Mouse (Mus musculus) embryonic facial prominence, embryonic 15.5 days (tissue): ENCODE data around the gene Fcer2a. TPM values are rescaled to one million over a fixed set of nuclear protein-coding genes. Genes with fewer than 3 reads are reported as not detected.

Experiments
- ATAC-seq: fragments of 200-750 bp; cut with Nextera tagmentation; 2 replicates; pipeline ENCODE4 v1.8.0; 2017; ENCODE audit warnings: low read depth, moderate TSS enrichment; ENCODE audit not compliant: insufficient number of reproducible peaks, low FRiP score, low TSS enrichment
- H3K27ac ChIP-seq: fragments of 300-500 bp; sonication (generic); replicated peaks from 2 replicates; pipeline ENCODE4 v1.5.1; 2015; ENCODE audit warnings: mild to moderate bottlenecking, inconsistent platforms
- H3K27me3 ChIP-seq: fragments of 300-500 bp; sonication (generic); 2 replicates; pipeline ENCODE4 v1.6.1; 2015; ENCODE audit warnings: inconsistent platforms
- H3K36me3 ChIP-seq: fragments of 300-500 bp; sonication (generic); 2 replicates; pipeline ENCODE4 v1.6.1; 2015; ENCODE audit warnings: mild to moderate bottlenecking, inconsistent platforms
- H3K4me1 ChIP-seq: fragments of 300-500 bp; sonication (generic); 2 replicates; pipeline ENCODE4 v1.6.1; 2015; ENCODE audit warnings: inconsistent platforms
- H3K4me2 ChIP-seq: fragments of 300-500 bp; sonication (generic); replicated peaks from 2 replicates; pipeline ENCODE4 v1.6.1; 2015; ENCODE audit warnings: mild to moderate bottlenecking, inconsistent platforms
- H3K4me3 ChIP-seq: fragments of 300-500 bp; sonication (generic); replicated peaks from 2 replicates; pipeline ENCODE4 v1.5.1; 2015; ENCODE audit warnings: mild to moderate bottlenecking, inconsistent platforms
- H3K9ac ChIP-seq: fragments of 300-500 bp; sonication (generic); 2 replicates; pipeline ENCODE4 v1.6.1; 2015; ENCODE audit warnings: inconsistent platforms
- H3K9me3 ChIP-seq: fragments of 300-500 bp; sonication (generic); replicated peaks from 2 replicates; pipeline ENCODE4 v1.6.1; 2016; ENCODE audit warnings: inconsistent platforms
- WGBS: fragments of 180-500 bp; shearing (Covaris S2); methylation state at CpG from one replicate; pipeline ENCODE4 v1.1.7; 2015; 5-methylcytosine and 5-hydroxymethylcytosine counted together
- polyA plus RNA-seq: library from polyadenylated mRNA; unstranded; fragments of >200 nt; fragmentation: Nextera tagmentation; extraction: Ambion mirVana; gene quantifications from 2 replicates; pipeline ENCODE4 v1.2.1, GENCODE M21; 2015

The Fcer2a gene
- polyA plus RNA-seq: 0.16 and 0.26 TPM in 2 replicates

GRCm38 (mm10) chr8:3694121-3694520 lies at the start of gene Fcer2a:
Fcer2a (minus strand) TSS chr8:3694175.
- H3K27me3 ChIP-seq: no peaks in the 10 kb centered on the region
- no peaks in the 10 kb centered on the region for H3K9me3 ChIP-seq
- no peak within 1 kb of the TSS for H3K9ac ChIP-seq
- no peaks in the 10 kb centered on the region for H3K36me3 ChIP-seq
- H3K4me1 ChIP-seq: no peaks in the 10 kb centered on the region
- H3K4me3 ChIP-seq: no peak within 1 kb of the TSS
- H3K4me2 ChIP-seq: no peak within 1 kb of the TSS
- H3K27ac ChIP-seq: no peak within 1 kb of the TSS
- no peak for ATAC-seq
- WGBS: 78% methylated on average over 3 of the region's 3 CpGs

GRCm38 (mm10) chr8:3736947-3737346 lies 43.0 kb upstream of the Fcer2a start:
- no peaks in the 10 kb centered on the region for H3K9me3 ChIP-seq
- ATAC-seq: no peak
- no peaks in the 10 kb centered on the region for H3K36me3 ChIP-seq
- 85% methylated on average over 2 of the region's 2 CpGs for WGBS
- no peak overlapping the region for H3K9ac ChIP-seq
- H3K4me1 ChIP-seq: no peaks in the 10 kb centered on the region
- no peak overlapping the region for H3K27ac ChIP-seq
- H3K4me3 ChIP-seq: no peak overlapping the region
- H3K4me2 ChIP-seq: no peak overlapping the region
- H3K27me3 ChIP-seq: no peaks in the 10 kb centered on the region

DNA sequence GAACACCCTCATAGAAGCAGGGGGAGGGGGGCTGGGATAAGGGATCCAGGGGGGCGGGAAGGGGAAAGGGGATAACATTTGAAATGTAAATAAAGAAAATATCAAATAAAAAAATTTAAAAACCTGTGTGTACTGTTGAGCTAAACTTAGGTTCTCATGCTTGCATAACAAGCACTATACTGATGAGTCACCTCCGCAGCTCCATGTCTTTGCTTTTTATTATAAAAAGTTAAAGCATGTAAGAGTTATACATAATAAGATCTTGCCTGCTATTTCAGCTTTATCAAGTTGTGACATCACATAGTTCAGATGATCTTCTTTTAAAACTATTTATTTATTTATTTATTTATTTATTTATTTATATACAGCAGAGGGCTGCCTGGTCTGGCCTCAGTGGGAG lies 41.6 kb upstream of the Fcer2a start:
- no peak overlapping the region for H3K4me2 ChIP-seq
- H3K27ac ChIP-seq: no peak overlapping the region
- no peaks in the 10 kb centered on the region for H3K36me3 ChIP-seq
- H3K9ac ChIP-seq: no peak overlapping the region
- H3K4me1 ChIP-seq: no peaks in the 10 kb centered on the region
- no peaks in the 10 kb centered on the region for H3K9me3 ChIP-seq
- no peak overlapping the region for H3K4me3 ChIP-seq
- 92% methylated on average over 2 of the region's 2 CpGs for WGBS
- H3K27me3 ChIP-seq: no peaks in the 10 kb centered on the region
- ATAC-seq: no peak

- Histone ChIP-seq H3K36me3 (no peaks in the 10 kb centered on the region), H3K4me1 (no peaks in the 10 kb centered on the region), H3K4me2 (no peak overlapping the region), H3K27me3 (no peaks in the 10 kb centered on the region), H3K9me3 (no peaks in the 10 kb centered on the region), H3K9ac (no peak overlapping the region), H3K4me3 (no peak overlapping the region), H3K27ac (no peak overlapping the region)
- ATAC-seq: no peak
- 45% methylated on average over 1 of the region's 1 CpGs for WGBS
Measured at GRCm38 (mm10) chr8:3734084-3734483, 40.1 kb upstream of the Fcer2a start.

DNA sequence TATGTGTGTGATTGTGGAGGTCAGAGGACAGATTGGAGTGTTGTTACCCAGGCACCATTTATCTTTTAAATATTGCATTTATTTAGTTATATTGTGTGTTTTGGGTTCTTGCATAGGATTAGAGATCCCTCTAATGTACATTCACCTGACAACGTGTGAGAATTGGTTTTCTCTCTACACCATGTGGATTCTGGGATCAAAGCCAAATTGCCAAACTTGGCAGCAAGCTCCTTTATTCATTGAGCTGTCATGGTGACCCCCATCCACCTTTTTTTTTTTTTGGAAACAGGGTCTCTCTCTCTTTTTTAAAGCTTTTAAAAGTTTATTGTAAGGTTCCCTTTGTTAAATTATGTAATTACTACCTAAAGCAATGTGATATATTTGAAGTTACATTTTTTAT lies 27.1 kb upstream of the Fcer2a start:
- no peak overlapping the region for H3K27ac ChIP-seq
- no peaks in the 10 kb centered on the region for H3K4me1 ChIP-seq
- no peaks in the 10 kb centered on the region for H3K36me3 ChIP-seq
- no peak for ATAC-seq
- H3K4me2 ChIP-seq: no peak overlapping the region
- no peak overlapping the region for H3K9ac ChIP-seq
- no peaks in the 10 kb centered on the region for H3K27me3 ChIP-seq
- WGBS: 33% methylated on average over 1 of the region's 1 CpGs
- H3K9me3 ChIP-seq: no peaks in the 10 kb centered on the region
- H3K4me3 ChIP-seq: no peak overlapping the region

GRCm38 (mm10) chr8:3720551-3720950 lies 26.6 kb upstream of the Fcer2a start, which contains the start of gene Clec4g:
Clec4g (minus strand) TSS chr8:3720651.
- Histone ChIP-seq H3K4me1 (no peaks in the 10 kb centered on the region), H3K27me3 (no peaks in the 10 kb centered on the region), H3K4me2 (no peak within 1 kb of the TSS), H3K27ac (no peak within 1 kb of the TSS), H3K9ac (no peak within 1 kb of the TSS), H3K9me3 (no peaks in the 10 kb centered on the region), H3K36me3 (no peaks in the 10 kb centered on the region), H3K4me3 (no peak within 1 kb of the TSS)
- 70% methylated on average over 5 of the region's 5 CpGs for WGBS
- ATAC-seq: no peak

DNA sequence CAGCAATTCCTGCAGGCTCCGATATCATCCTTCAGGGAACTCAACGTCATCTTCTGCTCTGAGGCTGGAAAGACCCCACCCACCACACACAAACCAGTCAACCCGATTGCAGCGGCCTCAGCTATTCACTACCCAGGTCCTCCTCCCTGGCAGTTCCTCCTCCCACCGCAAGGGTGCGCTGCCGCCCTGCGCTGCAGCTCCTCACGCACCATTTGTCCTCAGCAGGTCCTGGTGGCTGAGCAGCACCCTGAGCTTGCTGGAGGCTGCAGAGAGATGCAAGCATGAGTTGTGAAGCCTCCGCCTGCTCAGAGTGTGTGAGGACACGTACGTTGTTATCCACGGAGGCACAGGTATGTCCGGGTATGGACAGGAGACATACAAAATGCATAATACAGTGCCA lies 24.6 kb upstream of the Fcer2a start:
- no peaks in the 10 kb centered on the region for H3K36me3 ChIP-seq
- 14% methylated on average over 14 of the region's 14 CpGs for WGBS

DNA sequence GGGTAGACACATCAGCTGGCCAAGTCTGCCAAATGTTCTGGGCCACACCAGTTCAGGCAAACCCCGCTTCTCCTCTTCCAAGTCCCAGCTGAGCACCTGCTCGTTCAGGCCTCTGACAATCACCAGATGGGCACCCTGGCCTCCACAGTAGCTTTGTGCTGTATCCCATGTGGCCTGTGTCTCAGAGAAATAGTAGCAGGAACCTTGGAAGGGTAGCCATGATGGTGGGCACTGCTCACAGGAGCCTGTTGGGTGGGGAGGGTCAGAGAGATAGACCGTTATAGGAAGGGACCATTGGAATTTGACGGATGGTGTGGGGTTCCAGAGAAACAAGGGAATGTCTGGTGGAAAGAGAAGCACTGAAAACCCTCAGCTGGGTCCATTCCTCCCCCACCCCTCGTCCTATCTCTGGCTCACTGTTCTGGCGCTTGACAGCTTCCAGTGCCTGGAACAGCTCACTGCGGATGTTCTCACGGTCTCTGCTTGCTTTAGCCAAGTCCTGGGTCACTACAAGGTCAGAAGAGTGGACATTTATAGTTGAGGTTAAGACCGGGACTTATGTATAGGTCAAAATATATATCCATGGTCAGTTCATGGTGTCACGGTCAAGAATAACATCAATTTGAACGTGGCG lies 23.5 kb upstream of the Fcer2a start:
- Histone ChIP-seq H3K9ac (no peak overlapping the region), H3K36me3 (no peaks in the 10 kb centered on the region), H3K4me3 (no peak overlapping the region), H3K27me3 (no peaks in the 10 kb centered on the region), H3K9me3 (no peaks in the 10 kb centered on the region), H3K4me1 (no peaks in the 10 kb centered on the region), H3K4me2 (no peak overlapping the region), H3K27ac (no peak overlapping the region)
- ATAC-seq: no peak
- WGBS: 80% methylated on average over 12 of the region's 12 CpGs

More for the DNA sequence above, 24.6 kb upstream of the Fcer2a start:
- Histone ChIP-seq H3K9me3 (no peaks in the 10 kb centered on the region), H3K27me3 (no peaks in the 10 kb centered on the region), H3K4me3 (no peak overlapping the region), H3K4me2 (no peak overlapping the region), H3K27ac (no peak overlapping the region), H3K9ac (no peak overlapping the region), H3K4me1 (no peaks in the 10 kb centered on the region)
- no peak for ATAC-seq

- Histone ChIP-seq H3K27me3 (no peaks in the 10 kb centered on the region), H3K4me1 (no peaks in the 10 kb centered on the region), H3K9me3 (no peaks in the 10 kb centered on the region), H3K36me3 (no peaks in the 10 kb centered on the region), H3K4me2 (no peak overlapping the region), H3K4me3 (no peak overlapping the region), H3K27ac (no peak overlapping the region), H3K9ac (no peak overlapping the region)
- ATAC-seq: no peak
- 49% methylated on average over 2 of the region's 2 CpGs for WGBS
Measured at GRCm38 (mm10) chr8:3711646-3712045, 17.7 kb upstream of the Fcer2a start.

- ATAC-seq: no peak
- no peaks in the 10 kb centered on the region for H3K27me3 ChIP-seq
- H3K4me2 ChIP-seq: no peak overlapping the region
- no peaks in the 10 kb centered on the region for H3K4me1 ChIP-seq
- H3K4me3 ChIP-seq: no peak overlapping the region
- WGBS: 74% methylated on average over 3 of the region's 3 CpGs
- no peaks in the 10 kb centered on the region for H3K36me3 ChIP-seq
- no peak overlapping the region for H3K9ac ChIP-seq
- no peak overlapping the region for H3K27ac ChIP-seq
- H3K9me3 ChIP-seq: no peaks in the 10 kb centered on the region
Measured at GRCm38 (mm10) chr8:3710312-3710711, 16.3 kb upstream of the Fcer2a start.

DNA sequence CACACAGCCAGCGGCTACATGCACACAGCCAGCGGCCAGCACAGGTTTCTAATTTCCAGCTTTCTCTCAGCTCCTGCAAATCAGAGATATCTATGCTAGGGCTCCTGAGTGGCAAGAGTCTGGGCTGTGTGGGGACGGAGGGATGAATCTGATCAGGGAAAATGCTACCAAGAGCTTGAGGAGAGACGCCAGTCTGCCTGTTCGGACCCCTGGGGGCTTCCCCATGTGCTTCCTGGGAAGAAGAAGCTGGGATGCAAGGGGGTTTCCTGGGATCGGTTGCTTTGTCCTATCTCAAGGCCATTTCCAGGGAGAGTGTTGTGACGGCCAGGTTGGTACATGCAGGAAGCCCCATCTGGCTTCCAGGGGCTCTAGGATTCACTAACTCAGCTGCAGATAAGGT lies 13.6 kb upstream of the Fcer2a start:
- Histone ChIP-seq H3K9me3 (no peaks in the 10 kb centered on the region), H3K36me3 (no peaks in the 10 kb centered on the region), H3K4me1 (no peaks in the 10 kb centered on the region), H3K4me3 (no peak overlapping the region), H3K27ac (no peak overlapping the region), H3K27me3 (no peaks in the 10 kb centered on the region), H3K9ac (no peak overlapping the region), H3K4me2 (no peak overlapping the region)
- ATAC-seq: no peak
- 51% methylated on average over 7 of the region's 7 CpGs for WGBS

DNA sequence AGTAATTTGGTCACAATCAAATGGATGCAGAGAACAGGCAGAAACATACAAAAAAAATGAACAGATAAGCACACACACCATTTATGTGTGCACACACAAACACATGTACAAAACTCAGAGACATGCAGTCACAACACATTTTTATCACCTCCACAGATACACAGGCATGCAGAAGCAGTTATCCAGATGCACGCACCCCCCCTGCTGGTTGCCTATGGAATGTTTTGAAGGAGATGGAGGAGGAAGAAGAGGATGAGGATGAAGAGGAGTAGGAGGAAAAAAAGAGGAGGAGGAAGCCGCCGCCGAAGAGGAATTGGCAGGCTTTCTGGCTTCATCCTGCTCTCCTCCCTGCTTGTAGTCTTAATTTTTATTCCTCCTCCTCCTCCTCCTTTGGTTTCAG lies 11.7 kb upstream of the Fcer2a start:
- Histone ChIP-seq H3K4me1 (no peaks in the 10 kb centered on the region), H3K4me2 (no peak overlapping the region), H3K36me3 (no peaks in the 10 kb centered on the region), H3K9ac (no peak overlapping the region), H3K27ac (no peak overlapping the region), H3K4me3 (no peak overlapping the region), H3K9me3 (no peaks in the 10 kb centered on the region), H3K27me3 (no peaks in the 10 kb centered on the region)
- ATAC-seq: no peak
- WGBS: 59% methylated on average over 4 of the region's 4 CpGs
